Mouse (Mus musculus) layer of hippocampus, adult 8-10 months (tissue): ENCODE results near the gene Pax6. TPM values are rescaled to one million over a fixed set of nuclear protein-coding genes. Genes with fewer than 3 reads are reported as not detected.

Experiments
- DNase-seq, 2 experiments: peaks; one replicate each; pipeline ENCODE4 v3.0.0; 2022; ENCODE audit warnings: low spot score in 2 of 2
- total RNA-seq, 4 experiments: library from RNA; stranded (reverse); gene quantifications; 2 replicates each; pipeline ENCODE4 v1.2.4; 2022

The Pax6 gene
- total RNA-seq, 4 experiments from 2014 or later, result 12.5 to 17.6 (median 12.8) TPM

DNA sequence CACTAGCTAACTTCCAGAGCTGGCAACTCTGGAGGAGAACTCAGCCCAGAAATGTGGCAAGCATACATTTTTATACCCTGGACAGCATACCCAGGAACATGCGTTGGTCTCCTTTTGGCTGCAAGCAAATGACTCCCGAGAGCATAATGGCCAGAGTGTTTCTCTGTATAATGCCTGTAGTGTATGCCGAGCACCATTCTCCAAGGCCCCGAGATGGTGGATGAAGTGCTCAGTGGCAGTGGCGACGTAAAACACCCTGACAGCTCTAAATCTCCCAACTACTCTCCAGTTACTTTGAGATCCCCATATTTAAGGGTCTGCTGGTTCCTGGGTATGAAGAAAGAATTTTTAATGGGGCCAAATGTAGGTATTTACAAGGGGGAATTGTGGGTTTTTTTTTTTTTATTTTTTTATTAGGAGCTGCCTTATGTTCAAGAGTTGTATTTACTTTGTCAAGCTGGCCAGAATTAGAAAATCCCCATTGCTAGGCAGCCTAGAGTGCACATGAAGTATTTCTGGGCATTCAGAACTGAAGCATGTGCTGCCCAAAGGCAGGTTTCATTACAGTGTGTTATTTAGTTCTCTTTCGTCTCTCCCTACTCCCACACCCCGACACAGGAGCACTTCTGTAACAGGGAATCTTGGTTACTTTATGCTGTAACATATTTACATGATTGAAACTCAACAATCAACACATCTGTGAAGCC, 46.9 kb downstream of the Pax6 start:
- DNase-seq, result peak in 1 of 2 experiments; percentile 9

DNA sequence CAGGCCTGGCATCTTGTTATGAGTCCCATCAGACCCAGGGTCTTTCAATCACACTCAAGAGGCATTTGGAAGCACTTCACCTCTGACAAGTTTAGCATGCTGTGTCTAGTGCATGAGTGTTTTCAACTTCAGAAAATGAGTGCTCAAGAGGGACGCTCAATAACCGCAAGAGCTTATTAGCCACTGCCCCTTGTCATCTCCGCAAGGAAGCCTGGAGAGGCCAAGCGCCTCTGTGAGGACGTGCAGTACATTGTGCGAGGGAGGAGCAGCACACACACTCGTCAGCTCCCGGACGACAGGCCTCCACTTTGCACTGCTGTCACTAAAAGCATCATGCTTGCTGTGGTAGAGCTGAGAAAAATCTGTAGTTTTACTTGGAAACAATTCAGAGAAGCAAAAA, 58.0 kb downstream of the Pax6 start:
- DNase-seq, result no peak

- no peak for DNase-seq
Observed at GRCm38 (mm10) chr2:105730704-105731103, 62.0 kb downstream of the Pax6 start.

GRCm38 (mm10) chr2:105736166-105736565, 67.5 kb downstream of the Pax6 start:
- no peak for DNase-seq

DNA sequence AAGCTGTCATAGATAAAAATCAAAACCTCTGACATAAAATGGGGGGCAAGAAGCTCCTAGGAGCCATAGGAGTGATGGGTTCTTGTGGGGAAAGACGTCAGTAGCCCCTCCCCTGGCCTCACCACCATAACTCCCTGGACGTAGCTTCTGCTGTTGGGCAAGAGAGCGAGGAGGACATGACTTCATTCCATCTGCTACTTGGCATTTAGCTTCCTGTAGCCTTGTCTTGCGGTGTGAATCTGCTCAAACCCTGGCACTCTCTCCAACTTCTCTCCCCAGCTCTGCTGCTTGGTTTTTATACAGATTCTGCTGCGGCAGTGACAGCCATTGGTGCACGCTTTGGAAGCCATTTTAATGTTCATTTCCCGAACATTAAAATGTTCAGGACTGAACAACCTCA, 78.2 kb downstream of the Pax6 start:
- no peak for DNase-seq

Other genes starting within 250 kb of the Pax6 start
- gene Elp4, start 235.7 kb downstream of the Pax6 start, total RNA-seq, result 10 to 100 TPM; 16.9 to 28.2 (median 20.9) TPM
- 10 to 100 TPM; 22.1 to 37.2 (median 27.0) TPM for gene Immp1l, start 235.7 kb downstream of the Pax6 start, total RNA-seq